Mouse (Mus musculus): ENCODE results near the gene Ank2. TPM values are rescaled to one million over a fixed set of nuclear protein-coding genes. Genes with fewer than 3 reads are reported as not detected.
"Not testable (repeated sequence)": the region's sequence is repeated elsewhere in the genome, so short reads cannot be mapped to it uniquely, and the experiment has no call there.

Gene Ank2
- total and polyA plus RNA-seq, 3 experiments: 18.9 to 95.5 (median 57.8) TPM

DNA sequence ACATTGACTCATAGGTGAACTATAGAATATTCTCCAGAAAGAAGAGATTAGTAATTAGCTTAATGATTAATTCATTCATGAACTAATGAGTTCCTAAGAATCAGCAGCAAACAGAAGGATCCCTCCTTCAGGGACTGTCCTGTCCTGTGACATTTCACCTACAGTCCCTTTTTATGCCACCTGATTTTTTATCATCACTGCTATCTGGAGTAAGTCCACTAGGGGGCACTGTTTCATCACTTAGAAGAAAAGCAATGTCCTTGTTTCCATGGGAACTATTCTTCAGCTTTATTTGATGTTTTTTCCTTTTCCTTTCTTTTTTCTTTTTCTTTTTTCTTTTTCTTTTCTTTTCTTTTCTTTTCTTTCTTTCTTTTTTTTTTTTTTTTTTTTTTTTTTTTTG lies 176.3 kb downstream of the Ank2 start:
- Histone ChIP-seq H3K4me1 (ENCODE audit: insufficient read depth, low read depth, low read length) (peaks cover 56% of the 10 kb centered on the region), H3K9me3 (replicated peaks) (no peaks in the 10 kb centered on the region), H3K27me3 (ENCODE audit: insufficient read depth, low read length) (no peaks in the 10 kb centered on the region), H3K36me3 (replicated peaks) (peaks cover 2% of the 10 kb centered on the region), H3K4me3 (ENCODE audit: low read depth, low read length) (no peak overlapping the region)
- ATAC-seq (ENCODE audit: extremely low read depth, insufficient number of reproducible peaks, low FRiP score, poor library complexity, severe bottlenecking) (no peak), DNase-seq (ENCODE audit: low spot score) (no peak)
- TF ChIP-seq CTCF (IDR thresholded peaks at IDR 0.05; ENCODE audit: low read depth, low read length) (peak; percentile 29; the same call in 1 of the 2 replicates), POLR2AphosphoS5 (IDR thresholded peaks at IDR 0.05; ENCODE audit: insufficient replicate concordance, low read depth, low read length) (no peak)

DNA sequence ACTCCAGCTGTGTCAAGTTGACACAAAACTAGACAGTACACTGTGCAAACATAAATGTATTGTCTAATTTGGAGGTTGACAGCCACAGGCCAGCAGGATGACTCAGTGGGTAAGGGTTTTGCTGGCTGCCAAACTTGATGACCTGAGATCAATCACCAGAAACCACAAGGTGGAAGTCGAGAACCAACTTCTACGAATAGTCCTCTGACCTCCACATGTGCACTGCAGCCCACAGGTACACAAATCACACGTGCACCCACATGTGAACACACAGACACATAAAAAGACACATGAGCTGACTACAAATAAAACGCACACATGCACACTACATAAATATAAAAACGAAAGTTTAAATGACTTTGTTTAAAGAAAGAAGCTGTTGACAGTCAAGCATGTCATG lies 177.5 kb downstream of the Ank2 start:
- no peak for ATAC-seq (ENCODE audit: extremely low read depth, insufficient number of reproducible peaks, low FRiP score, poor library complexity, severe bottlenecking)

DNA sequence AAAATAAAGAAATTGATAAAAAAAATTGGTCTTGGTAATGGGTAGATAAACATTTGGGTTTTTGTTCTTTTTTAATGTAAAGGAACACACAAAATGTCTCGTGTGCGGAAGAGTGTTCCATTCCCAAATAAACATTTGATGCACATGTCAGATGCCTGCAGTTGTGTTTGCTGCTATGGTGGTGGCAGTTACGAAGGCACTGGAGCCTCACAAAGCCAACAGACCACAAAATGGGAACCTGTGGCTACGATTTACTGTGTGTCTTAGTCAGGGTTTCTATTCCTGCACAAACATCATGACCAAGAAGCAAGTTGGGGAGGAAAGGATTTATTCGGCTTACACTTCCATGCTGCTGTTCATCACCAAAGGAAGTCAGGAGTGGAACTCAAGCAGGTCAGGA lies 178.1 kb downstream of the Ank2 start:
- peaks cover 66% of the 10 kb centered on the region for H3K4me1 ChIP-seq (ENCODE audit: insufficient read depth, low read depth, low read length)
- not testable (repeated sequence) for H3K4me3 ChIP-seq (ENCODE audit: low read depth, low read length); H3K36me3 ChIP-seq (replicated peaks); H3K27me3 ChIP-seq (ENCODE audit: insufficient read depth, low read length); DNase-seq (ENCODE audit: low spot score); ATAC-seq (ENCODE audit: extremely low read depth, insufficient number of reproducible peaks, low FRiP score, poor library complexity, severe bottlenecking); H3K9me3 ChIP-seq (replicated peaks)

More for the DNA sequence above, 177.5 kb downstream of the Ank2 start:
- Histone ChIP-seq H3K9me3 (replicated peaks) (no peaks in the 10 kb centered on the region), H3K4me1 (ENCODE audit: insufficient read depth, low read depth, low read length) (peaks cover 66% of the 10 kb centered on the region), H3K27me3 (ENCODE audit: insufficient read depth, low read length) (no peaks in the 10 kb centered on the region), H3K36me3 (replicated peaks) (peaks cover 2% of the 10 kb centered on the region), H3K4me3 (ENCODE audit: low read depth, low read length) (no peak overlapping the region)
- TF ChIP-seq GATA1 (IDR thresholded peaks at IDR 0.05; ENCODE audit: borderline replicate concordance, low read length): no peak
- no peak for TF ChIP-seq CTCF (IDR thresholded peaks at IDR 0.05; ENCODE audit: low read depth, low read length)
- TF ChIP-seq GATA2 (IDR thresholded peaks at IDR 0.05; ENCODE audit: borderline replicate concordance, low read depth, low read length): no peak
- TF ChIP-seq POLR2AphosphoS5 (IDR thresholded peaks at IDR 0.05; ENCODE audit: insufficient replicate concordance, low read depth, low read length): no peak
- no peak for TF ChIP-seq TAL1 (conservative IDR thresholded peaks at IDR 0.05; ENCODE audit: low read depth, low read length)
- no peak for DNase-seq (ENCODE audit: low spot score)

DNA sequence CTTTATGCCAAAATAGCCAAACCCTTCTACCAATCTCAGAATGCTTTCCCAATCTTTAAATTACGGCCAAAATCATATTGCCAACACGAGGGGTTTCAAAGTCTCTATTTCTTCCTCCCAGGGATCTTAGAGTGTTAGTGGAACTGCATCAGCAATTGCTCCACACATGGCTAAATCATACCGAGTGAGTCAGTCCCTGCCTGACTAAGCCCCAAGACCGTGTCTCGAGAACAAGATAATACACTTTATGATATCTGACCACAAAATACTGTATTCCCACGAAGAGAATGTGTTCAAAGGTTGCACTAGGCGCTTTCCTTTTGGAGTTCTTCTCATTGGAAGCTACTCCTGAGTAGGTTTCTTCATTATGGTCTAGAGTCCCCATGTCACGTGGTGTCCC lies 178.8 kb downstream of the Ank2 start:
- peaks cover 71% of the 10 kb centered on the region for H3K4me1 ChIP-seq (ENCODE audit: insufficient read depth, low read depth, low read length)
- H3K36me3 ChIP-seq (replicated peaks): peaks cover 2% of the 10 kb centered on the region
- H3K9me3 ChIP-seq (replicated peaks): no peaks in the 10 kb centered on the region
- no peaks in the 10 kb centered on the region for H3K27me3 ChIP-seq (ENCODE audit: insufficient read depth, low read length)
- DNase-seq (ENCODE audit: low spot score) (no peak), ATAC-seq (ENCODE audit: extremely low read depth, insufficient number of reproducible peaks, low FRiP score, poor library complexity, severe bottlenecking) (no peak)
- TF ChIP-seq GATA2 (IDR thresholded peaks at IDR 0.05; ENCODE audit: borderline replicate concordance, low read depth, low read length): no peak
- no peak for TF ChIP-seq POLR2AphosphoS5 (IDR thresholded peaks at IDR 0.05; ENCODE audit: insufficient replicate concordance, low read depth, low read length)
- no peak for TF ChIP-seq CTCF (IDR thresholded peaks at IDR 0.05; ENCODE audit: low read depth, low read length)
- no peak for TF ChIP-seq GATA1 (IDR thresholded peaks at IDR 0.05; ENCODE audit: borderline replicate concordance, low read length)
- TF ChIP-seq TAL1 (conservative IDR thresholded peaks at IDR 0.05; ENCODE audit: low read depth, low read length): no peak
- no peak overlapping the region for H3K4me3 ChIP-seq (ENCODE audit: low read depth, low read length)

DNA sequence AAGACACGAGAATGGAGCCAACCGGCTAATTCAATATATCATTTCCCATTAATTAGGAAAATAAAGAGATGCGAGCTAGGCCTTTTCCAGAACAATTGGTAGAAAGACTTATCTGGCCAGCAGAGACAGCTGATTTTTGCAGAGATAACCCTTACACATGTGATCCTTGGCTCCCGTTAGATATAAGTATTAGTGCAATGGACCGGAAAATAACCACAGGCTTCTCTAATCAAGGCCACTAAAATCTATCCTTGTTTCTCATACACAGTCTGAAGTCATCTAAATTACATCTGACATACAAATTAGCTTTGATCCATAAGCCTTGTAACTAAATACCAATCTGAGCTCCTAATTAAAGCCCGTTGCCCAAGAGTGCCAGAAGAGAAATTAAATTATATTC lies 181.5 kb downstream of the Ank2 start:
- no peaks in the 10 kb centered on the region for H3K27me3 ChIP-seq (ENCODE audit: insufficient read depth, low read length)
- no peaks in the 10 kb centered on the region for H3K9me3 ChIP-seq (replicated peaks)
- H3K4me1 ChIP-seq (ENCODE audit: insufficient read depth, low read depth, low read length): peaks cover 64% of the 10 kb centered on the region
- TF ChIP-seq CTCF (IDR thresholded peaks at IDR 0.05; ENCODE audit: low read depth, low read length): no peak
- no peak for TF ChIP-seq GATA2 (IDR thresholded peaks at IDR 0.05; ENCODE audit: borderline replicate concordance, low read depth, low read length)
- no peak for TF ChIP-seq GATA1 (IDR thresholded peaks at IDR 0.05; ENCODE audit: borderline replicate concordance, low read length)
- no peak for TF ChIP-seq POLR2AphosphoS5 (IDR thresholded peaks at IDR 0.05; ENCODE audit: insufficient replicate concordance, low read depth, low read length)
- TF ChIP-seq TAL1 (conservative IDR thresholded peaks at IDR 0.05; ENCODE audit: low read depth, low read length): no peak; the same call in 1 of the 2 replicates
- DNase-seq (ENCODE audit: low spot score): no peak
- peak; percentile 69 for ATAC-seq (ENCODE audit: extremely low read depth, insufficient number of reproducible peaks, low FRiP score, poor library complexity, severe bottlenecking)
- H3K36me3 ChIP-seq (replicated peaks): peaks cover 4% of the 10 kb centered on the region
- no peak overlapping the region; the same call in 1 of the 2 replicates for H3K4me3 ChIP-seq (ENCODE audit: low read depth, low read length)

DNA sequence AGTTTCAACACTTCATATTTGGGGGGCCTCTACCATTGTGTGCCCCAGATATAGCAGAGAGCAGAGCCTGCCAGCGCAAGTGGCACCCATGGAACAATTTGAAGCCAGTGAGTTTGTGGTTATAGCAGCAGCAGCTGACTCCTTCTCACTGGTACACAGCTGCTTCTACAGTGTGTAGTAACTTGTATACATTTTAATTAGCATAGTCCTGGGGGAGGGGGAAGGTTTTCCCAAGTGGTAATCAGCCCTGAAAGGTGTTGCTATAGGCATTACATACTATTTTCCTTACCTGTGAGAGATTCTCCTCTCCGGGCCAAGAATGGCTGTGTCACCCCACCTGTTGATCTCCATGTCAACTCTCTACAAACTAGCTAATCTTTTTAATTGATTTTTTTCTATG lies 182.4 kb downstream of the Ank2 start:
- H3K27me3 ChIP-seq (ENCODE audit: insufficient read depth, low read length): no peaks in the 10 kb centered on the region
- no peak for DNase-seq (ENCODE audit: low spot score)
- peaks cover 64% of the 10 kb centered on the region for H3K4me1 ChIP-seq (ENCODE audit: insufficient read depth, low read depth, low read length)
- H3K36me3 ChIP-seq (replicated peaks): peaks cover 4% of the 10 kb centered on the region
- no peak for ATAC-seq (ENCODE audit: extremely low read depth, insufficient number of reproducible peaks, low FRiP score, poor library complexity, severe bottlenecking)
- H3K4me3 ChIP-seq (ENCODE audit: low read depth, low read length): no peak overlapping the region; the same call in 1 of the 2 replicates
- TF ChIP-seq GATA2 (IDR thresholded peaks at IDR 0.05; ENCODE audit: borderline replicate concordance, low read depth, low read length) (no peak), POLR2AphosphoS5 (IDR thresholded peaks at IDR 0.05; ENCODE audit: insufficient replicate concordance, low read depth, low read length) (no peak), CTCF (IDR thresholded peaks at IDR 0.05; ENCODE audit: low read depth, low read length) (no peak), GATA1 (IDR thresholded peaks at IDR 0.05; ENCODE audit: borderline replicate concordance, low read length) (no peak), TAL1 (conservative IDR thresholded peaks at IDR 0.05; ENCODE audit: low read depth, low read length) (no peak)
- no peaks in the 10 kb centered on the region for H3K9me3 ChIP-seq (replicated peaks)

DNA sequence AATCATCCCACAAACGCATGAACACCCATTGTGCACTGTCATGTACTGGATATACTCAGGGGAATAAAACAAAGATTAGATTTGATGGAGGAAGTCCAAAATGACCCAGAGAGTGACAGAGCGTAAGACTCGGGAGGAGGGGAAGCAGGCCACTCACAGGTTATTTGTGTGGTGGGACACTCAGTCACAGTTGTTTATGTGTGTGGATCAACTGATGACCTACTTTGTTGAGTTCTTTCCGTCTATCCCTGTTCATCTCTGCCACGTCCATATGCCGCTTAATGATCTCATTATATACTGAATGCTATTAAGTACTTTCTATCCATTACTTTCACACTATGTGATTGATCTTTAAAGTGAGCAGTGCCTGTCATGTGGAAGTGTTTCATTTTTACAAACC lies 187.6 kb downstream of the Ank2 start:
- Histone ChIP-seq H3K4me3 (ENCODE audit: low read depth, low read length) (no peak overlapping the region), H3K36me3 (replicated peaks) (peaks cover 22% of the 10 kb centered on the region), H3K9me3 (replicated peaks) (no peaks in the 10 kb centered on the region), H3K4me1 (ENCODE audit: insufficient read depth, low read depth, low read length) (peaks cover 36% of the 10 kb centered on the region), H3K27me3 (ENCODE audit: insufficient read depth, low read length) (no peaks in the 10 kb centered on the region)
- ATAC-seq (ENCODE audit: extremely low read depth, insufficient number of reproducible peaks, low FRiP score, poor library complexity, severe bottlenecking) (no peak), DNase-seq (ENCODE audit: low spot score) (no peak)
- TF ChIP-seq TAL1 (conservative IDR thresholded peaks at IDR 0.05; ENCODE audit: low read depth, low read length): no peak
- TF ChIP-seq GATA1 (IDR thresholded peaks at IDR 0.05; ENCODE audit: borderline replicate concordance, low read length): no peak
- no peak for TF ChIP-seq GATA2 (IDR thresholded peaks at IDR 0.05; ENCODE audit: borderline replicate concordance, low read depth, low read length)
- TF ChIP-seq POLR2AphosphoS5 (IDR thresholded peaks at IDR 0.05; ENCODE audit: insufficient replicate concordance, low read depth, low read length): no peak
- TF ChIP-seq CTCF (IDR thresholded peaks at IDR 0.05; ENCODE audit: low read depth, low read length): no peak

All from G1E (cell line).